ENCODE assay signal across 28 mouse cellular contexts in the genomic region with DNA sequence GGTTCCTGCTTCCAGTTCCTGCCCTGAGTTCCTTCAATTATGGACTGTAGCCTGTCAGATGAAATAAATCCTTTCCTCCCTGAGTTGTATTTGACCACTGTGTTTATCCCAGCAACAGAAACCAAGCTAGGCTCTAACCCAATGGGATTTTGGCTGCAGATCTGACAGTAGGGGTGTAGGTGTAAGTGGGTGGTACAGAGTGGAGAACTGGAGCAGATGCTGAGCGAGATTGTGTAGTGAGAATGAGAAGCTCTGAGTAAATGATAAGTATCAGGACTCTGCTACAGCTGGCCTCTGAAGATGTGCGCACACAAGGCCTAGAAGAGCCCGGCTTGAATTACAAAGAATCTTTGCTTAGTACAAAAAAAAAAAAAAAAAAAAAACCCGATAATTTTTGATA. TPM values are rescaled to one million over a fixed set of nuclear protein-coding genes. Genes with fewer than 3 reads are reported as not detected.
DNase-seq lines count a peak whose midpoint lies in the region; ATAC-seq and TF ChIP-seq lines count a peak whose summit lies in the region.
"Had no signal": no experiment of that assay in that cellular context is flagged by ENCODE, and none has a peak within 500 bp of the region (broad histone marks: within the 10 kb centered on the region; RNA-seq: fewer than 3 reads in every experiment).

No protein-coding gene starts in this region.

- no peak for TF ChIP-seq EP300 in liver, embryonic 14.5 days (IDR thresholded peaks at IDR 0.05; ENCODE audit: low read depth)

- H3K27ac ChIP-seq in liver, embryonic 14.5 days = no peak overlapping the region
- H3K27ac ChIP-seq in intestine, embryonic 16.5 days (ENCODE audit: low read length) = no peak overlapping the region
- H3K27ac ChIP-seq in intestine, postnatal 0 days (ENCODE audit: low read depth, low read length) = no peak overlapping the region
- H3K27ac ChIP-seq: embryonic facial prominence, embryonic 15.5 days; heart, embryonic 13.5 days; hindbrain, embryonic 12.5 days; kidney, postnatal 0 days; limb, embryonic 10.5 days; macrophage; midbrain, embryonic 10.5 days; neural tube, embryonic 13.5 days had no signal

- H3K9ac ChIP-seq in liver, embryonic 14.5 days (replicated peaks) = no peak overlapping the region
- no peak overlapping the region for H3K9ac ChIP-seq in intestine, embryonic 16.5 days (ENCODE audit: low read depth, low read length)
- H3K9ac ChIP-seq in intestine, postnatal 0 days (ENCODE audit: low read depth, low read length) = no peak overlapping the region
- H3K9ac ChIP-seq: embryonic facial prominence, embryonic 15.5 days; heart, embryonic 13.5 days; hindbrain, embryonic 12.5 days; neural tube, embryonic 13.5 days had no signal

- ATAC-seq in frontal cortex, adult (ENCODE audit: low TSS enrichment) = peak; percentile 41; the same call in 1 of the 2 replicates
- ATAC-seq in liver, embryonic 14.5 days (ENCODE audit: insufficient read depth) = no peak
- no peak for ATAC-seq in intestine, embryonic 16.5 days
- no peak for ATAC-seq in intestine, postnatal 0 days
- ATAC-seq: forebrain, embryonic 16.5 days; lung, postnatal 0 days; midbrain, embryonic 16.5 days; Patski had no signal

- 33% methylated on average over 4 of the region's 4 CpGs for WGBS in liver, embryonic 14.5 days (ENCODE audit: insufficient replicate concordance)
- WGBS in intestine, embryonic 16.5 days = 80% methylated on average over 4 of the region's 4 CpGs
- WGBS in intestine, postnatal 0 days = 89% methylated on average over 4 of the region's 4 CpGs

- H3K9me3 ChIP-seq in liver, embryonic 14.5 days (ENCODE audit: control insufficient read depth, low read length) = no peaks in the 10 kb centered on the region
- no peaks in the 10 kb centered on the region for H3K9me3 ChIP-seq in intestine, embryonic 16.5 days (ENCODE audit: control insufficient read depth, low read length)
- H3K9me3 ChIP-seq in intestine, postnatal 0 days (ENCODE audit: control insufficient read depth) = no peaks in the 10 kb centered on the region
- H3K9me3 ChIP-seq: embryonic facial prominence, embryonic 15.5 days; heart, embryonic 13.5 days; hindbrain, embryonic 12.5 days; limb, embryonic 10.5 days; midbrain, embryonic 10.5 days; neural tube, embryonic 13.5 days had no signal

- H3K4me3 ChIP-seq in liver, embryonic 14.5 days (ENCODE audit: insufficient read depth in 1 of 2, low read depth in 2 of 2, low read length in 2 of 2) = no peak overlapping the region
- no peak overlapping the region for H3K4me3 ChIP-seq in intestine, embryonic 16.5 days (ENCODE audit: low read length)
- no peak overlapping the region for H3K4me3 ChIP-seq in intestine, postnatal 0 days (ENCODE audit: low read depth, low read length)
- H3K4me3 ChIP-seq: embryonic facial prominence, embryonic 15.5 days; heart, embryonic 13.5 days; hindbrain, embryonic 12.5 days; limb, embryonic 10.5 days; midbrain, embryonic 10.5 days; myocyte; neural tube, embryonic 13.5 days had no signal

- H3K4me1 ChIP-seq in liver, embryonic 14.5 days (replicated peaks; ENCODE audit: control insufficient read depth in 2 of 2, insufficient read depth in 2 of 2, low read length in 1 of 2) = peaks cover 0 to 20% of the 10 kb centered on the region in 2 experiments; a peak in 3 of 4 replicates
- no peaks in the 10 kb centered on the region for H3K4me1 ChIP-seq in intestine, embryonic 16.5 days (ENCODE audit: control insufficient read depth, insufficient read depth, low read length)
- H3K4me1 ChIP-seq in intestine, postnatal 0 days (replicated peaks; ENCODE audit: control insufficient read depth, insufficient read depth, low read length) = no peaks in the 10 kb centered on the region
- H3K4me1 ChIP-seq: embryonic facial prominence, embryonic 15.5 days; heart, embryonic 13.5 days; hindbrain, embryonic 12.5 days had no signal

- DNase-seq in frontal cortex, postnatal 25 days (ENCODE audit: low spot score in 2 of 2) = no peak
- peak; percentile 34 for DNase-seq in right cerebral cortex, adult 18-20 months
- no peak for DNase-seq in right cerebral cortex, postnatal 10 days (ENCODE audit: low spot score in 2 of 2)
- DNase-seq in liver, embryonic 14.5 days (ENCODE audit: low read depth in 3 of 3, low spot score in 3 of 3) = peak; percentile 24 to 35 (median 33)
- no peak for DNase-seq in embryo, embryonic 11 days
- DNase-seq: cerebellum, adult 8-10 months; gastrocnemius, postnatal 25 days; heart, adult 18-20 months; heart, postnatal 14 days; kidney, adult 2 months; thymus, adult 2 months; thymus, postnatal 4 days had no signal

- H3K4me2 ChIP-seq in liver, embryonic 14.5 days (ENCODE audit: low read depth) = no peak overlapping the region
- no peak overlapping the region for H3K4me2 ChIP-seq in intestine, embryonic 16.5 days (ENCODE audit: low read depth, low read length)
- no peak overlapping the region for H3K4me2 ChIP-seq in intestine, postnatal 0 days (replicated peaks; ENCODE audit: low read depth)
- H3K4me2 ChIP-seq: embryonic facial prominence, embryonic 15.5 days; heart, embryonic 13.5 days; hindbrain, embryonic 12.5 days; neural tube, embryonic 13.5 days had no signal

- H3K27me3 ChIP-seq in liver, embryonic 14.5 days (ENCODE audit: control insufficient read depth, insufficient read depth, low read length) = no peaks in the 10 kb centered on the region
- no peaks in the 10 kb centered on the region for H3K27me3 ChIP-seq in intestine, embryonic 16.5 days (replicated peaks; ENCODE audit: control insufficient read depth, insufficient read depth, low read length)
- no peaks in the 10 kb centered on the region for H3K27me3 ChIP-seq in intestine, postnatal 0 days (replicated peaks; ENCODE audit: control insufficient read depth, insufficient read depth, low read length)
- H3K27me3 ChIP-seq: embryonic facial prominence, embryonic 15.5 days; heart, embryonic 13.5 days; Patski had no signal

- no peaks in the 10 kb centered on the region for H3K36me3 ChIP-seq in liver, embryonic 14.5 days (replicated peaks; ENCODE audit: control insufficient read depth, insufficient read depth, low read depth)
- no peaks in the 10 kb centered on the region for H3K36me3 ChIP-seq in intestine, embryonic 16.5 days (ENCODE audit: control insufficient read depth, insufficient read depth, low read length)
- H3K36me3 ChIP-seq in intestine, postnatal 0 days (ENCODE audit: control insufficient read depth, insufficient read depth) = no peaks in the 10 kb centered on the region
- H3K36me3 ChIP-seq: embryonic facial prominence, embryonic 15.5 days; heart, embryonic 13.5 days; hindbrain, embryonic 12.5 days; limb, embryonic 10.5 days; midbrain, embryonic 10.5 days; neural tube, embryonic 13.5 days had no signal

- TF ChIP-seq CTCF in liver, embryonic 14.5 days (IDR thresholded peaks at IDR 0.05; ENCODE audit: low read depth) = no peak
- TF ChIP-seq CTCF in intestine, postnatal 0 days (IDR thresholded peaks at IDR 0.05; ENCODE audit: low read depth) = no peak

RNA-seq across cellular contexts. Expression of a gene that starts 6.3 kb away (rescaled TPM):
- 1.00 and 1.1 TPM in 2 replicates for polyA plus RNA-seq in liver, embryonic 14.5 days (2012; rRNA removed)
- 2.4 and 2.9 TPM in 2 replicates for polyA plus RNA-seq in liver, embryonic 14.5 days (2014; fragmentation: Nextera tagmentation; extraction: Ambion mirVana)
- polyA plus RNA-seq in intestine, embryonic 16.5 days (2015; fragmentation: Nextera tagmentation; extraction: Ambion mirVana) = 4.8 and 4.9 TPM in 2 replicates
- 3.1 and 3.5 TPM in 2 replicates for polyA plus RNA-seq in intestine, postnatal 0 days (2015; fragmentation: Nextera tagmentation; extraction: Ambion mirVana)

RNA-seq across cellular contexts. Expression of a gene that starts 32.4 kb away (rescaled TPM):
- polyA plus RNA-seq in liver, embryonic 14.5 days (2012; rRNA removed) = 6.7 and 11.3 TPM in 2 replicates
- 22.2 and 22.3 TPM in 2 replicates for polyA plus RNA-seq in liver, embryonic 14.5 days (2014; fragmentation: Nextera tagmentation; extraction: Ambion mirVana)
- 65.4 and 65.9 TPM in 2 replicates for polyA plus RNA-seq in intestine, embryonic 16.5 days (2015; fragmentation: Nextera tagmentation; extraction: Ambion mirVana)
- polyA plus RNA-seq in intestine, postnatal 0 days (2015; fragmentation: Nextera tagmentation; extraction: Ambion mirVana) = 78.0 and 79.6 TPM in 2 replicates

Comparison
In these comparisons a context has a peak if more than half of its experiments do, and no peak if none do; other contexts are left out.
1. DNase-seq: peak in right cerebral cortex, adult 18-20 months (single experiment) and liver, embryonic 14.5 days (3 of 3); none in frontal cortex, postnatal 25 days (0 of 2), right cerebral cortex, postnatal 10 days (0 of 2) and embryo, embryonic 11 days (single experiment).